Mouse (Mus musculus): ENCODE results near the gene Tns3. TPM values are rescaled to one million over a fixed set of nuclear protein-coding genes. Genes with fewer than 3 reads are reported as not detected.

The Tns3 gene
- polyA plus RNA-seq, 1 experiment from 2014 or later: 26.0 TPM

GRCm38 (mm10) chr11:8469537-8469936, 194.8 kb downstream of the Tns3 start:
- Histone ChIP-seq H3K36me3 (ENCODE audit: control insufficient read depth, insufficient read depth, low read length) (no peaks in the 10 kb centered on the region; the same call in 1 of the 2 replicates), H3K27me3 (ENCODE audit: control insufficient read depth, insufficient read depth, low read length) (no peaks in the 10 kb centered on the region), H3K4me2 (ENCODE audit: low read depth, severe bottlenecking) (peak overlapping the region; percentile 71), H3K27ac (replicated peaks; ENCODE audit: low read depth, low read length) (peak overlapping the region; percentile 87; the same call in 1 of the 2 replicates), H3K9me3 (ENCODE audit: control insufficient read depth, low read length) (no peaks in the 10 kb centered on the region), H3K4me3 (ENCODE audit: low read depth, low read length) (no peak overlapping the region), H3K4me1 (ENCODE audit: control insufficient read depth, insufficient read depth, low read length) (peaks cover 28% of the 10 kb centered on the region), H3K9ac (ENCODE audit: low read length) (peak overlapping the region; percentile 22; the same call in 1 of the 2 replicates)
- ATAC-seq (ENCODE audit: insufficient number of reproducible peaks, low FRiP score, low TSS enrichment, low read depth) (no peak), DNase-seq (ENCODE audit: low spot score) (no peak)
- 72% methylated on average over 9 of the region's 9 CpGs for WGBS

GRCm38 (mm10) chr11:8468161-8469091, 195.9 kb downstream of the Tns3 start:
- Histone ChIP-seq H3K4me3 (ENCODE audit: low read depth, low read length) (peak overlapping the region; percentile 32), H3K9ac (ENCODE audit: low read length) (peak overlapping the region; percentile 62), H3K4me2 (ENCODE audit: low read depth, severe bottlenecking) (peak overlapping the region; percentile 71), H3K27me3 (ENCODE audit: control insufficient read depth, insufficient read depth, low read length) (no peaks in the 10 kb centered on the region), H3K27ac (replicated peaks; ENCODE audit: low read depth, low read length) (peak overlapping the region; percentile 87), H3K36me3 (ENCODE audit: control insufficient read depth, insufficient read depth, low read length) (no peaks in the 10 kb centered on the region), H3K9me3 (ENCODE audit: control insufficient read depth, low read length) (no peaks in the 10 kb centered on the region), H3K4me1 (ENCODE audit: control insufficient read depth, insufficient read depth, low read length) (peaks cover 28% of the 10 kb centered on the region)
- WGBS: under 1% methylated on average over 24 of the region's 33 CpGs
- peak; percentile 78 for DNase-seq (ENCODE audit: low spot score)
- peak; percentile 85 for ATAC-seq (ENCODE audit: insufficient number of reproducible peaks, low FRiP score, low TSS enrichment, low read depth)

- peak; percentile 46 for DNase-seq (ENCODE audit: low spot score)
- Histone ChIP-seq H3K9ac (ENCODE audit: low read length) (peak overlapping the region; percentile 62; the same call in 1 of the 2 replicates), H3K4me1 (ENCODE audit: control insufficient read depth, insufficient read depth, low read length) (peaks cover 28% of the 10 kb centered on the region), H3K9me3 (ENCODE audit: control insufficient read depth, low read length) (no peaks in the 10 kb centered on the region), H3K27ac (replicated peaks; ENCODE audit: low read depth, low read length) (peak overlapping the region; percentile 87), H3K27me3 (ENCODE audit: control insufficient read depth, insufficient read depth, low read length) (no peaks in the 10 kb centered on the region), H3K4me2 (ENCODE audit: low read depth, severe bottlenecking) (peak overlapping the region; percentile 71), H3K4me3 (ENCODE audit: low read depth, low read length) (peak overlapping the region; percentile 32), H3K36me3 (ENCODE audit: control insufficient read depth, insufficient read depth, low read length) (no peaks in the 10 kb centered on the region)
- peak; percentile 26; the same call in 1 of the 2 replicates for ATAC-seq (ENCODE audit: insufficient number of reproducible peaks, low FRiP score, low TSS enrichment, low read depth)
- WGBS: 19% methylated on average over 13 of the region's 13 CpGs
Observed at GRCm38 (mm10) chr11:8467403-8468160, 196.8 kb downstream of the Tns3 start.

GRCm38 (mm10) chr11:8463866-8464265, 200.5 kb downstream of the Tns3 start:
- Histone ChIP-seq H3K9ac (ENCODE audit: low read length) (no peak overlapping the region), H3K36me3 (ENCODE audit: control insufficient read depth, insufficient read depth, low read length) (no peaks in the 10 kb centered on the region), H3K4me1 (ENCODE audit: control insufficient read depth, insufficient read depth, low read length) (peaks cover 16% of the 10 kb centered on the region), H3K4me3 (ENCODE audit: low read depth, low read length) (no peak overlapping the region), H3K27me3 (ENCODE audit: control insufficient read depth, insufficient read depth, low read length) (no peaks in the 10 kb centered on the region), H3K27ac (replicated peaks; ENCODE audit: low read depth, low read length) (no peak overlapping the region), H3K4me2 (ENCODE audit: low read depth, severe bottlenecking) (no peak overlapping the region), H3K9me3 (ENCODE audit: control insufficient read depth, low read length) (no peaks in the 10 kb centered on the region)
- DNase-seq (ENCODE audit: low spot score) (no peak), ATAC-seq (ENCODE audit: insufficient number of reproducible peaks, low FRiP score, low TSS enrichment, low read depth) (no peak)
- WGBS: 74% methylated on average over 2 of the region's 2 CpGs

- no peak overlapping the region for H3K4me2 ChIP-seq (ENCODE audit: low read depth, severe bottlenecking)
- H3K36me3 ChIP-seq (ENCODE audit: control insufficient read depth, insufficient read depth, low read length): 0 out of 2 replicates have a peak, but pooled peaks cover 2% of the 10 kb centered on the region
- no peak overlapping the region for H3K27ac ChIP-seq (replicated peaks; ENCODE audit: low read depth, low read length)
- H3K27me3 ChIP-seq (ENCODE audit: control insufficient read depth, insufficient read depth, low read length): no peaks in the 10 kb centered on the region
- 96% methylated on average over 3 of the region's 3 CpGs for WGBS
- no peak overlapping the region for H3K9ac ChIP-seq (ENCODE audit: low read length)
- ATAC-seq (ENCODE audit: insufficient number of reproducible peaks, low FRiP score, low TSS enrichment, low read depth) (no peak), DNase-seq (ENCODE audit: low spot score) (no peak)
- no peak overlapping the region for H3K4me3 ChIP-seq (ENCODE audit: low read depth, low read length)
- no peaks in the 10 kb centered on the region for H3K9me3 ChIP-seq (ENCODE audit: control insufficient read depth, low read length)
- peaks cover 10% of the 10 kb centered on the region for H3K4me1 ChIP-seq (ENCODE audit: control insufficient read depth, insufficient read depth, low read length)
Observed at GRCm38 (mm10) chr11:8462827-8463405, 201.4 kb downstream of the Tns3 start.

GRCm38 (mm10) chr11:8460835-8461234, 203.5 kb downstream of the Tns3 start:
- H3K9me3 ChIP-seq (ENCODE audit: control insufficient read depth, low read length): no peaks in the 10 kb centered on the region
- no peak for DNase-seq (ENCODE audit: low spot score)
- H3K4me1 ChIP-seq (ENCODE audit: control insufficient read depth, insufficient read depth, low read length): no peaks in the 10 kb centered on the region
- no peak overlapping the region for H3K9ac ChIP-seq (ENCODE audit: low read length)
- H3K4me3 ChIP-seq (ENCODE audit: low read depth, low read length): no peak overlapping the region
- WGBS: 87% methylated on average over 4 of the region's 4 CpGs
- no peak overlapping the region for H3K4me2 ChIP-seq (ENCODE audit: low read depth, severe bottlenecking)
- no peak overlapping the region for H3K27ac ChIP-seq (replicated peaks; ENCODE audit: low read depth, low read length)
- ATAC-seq (ENCODE audit: insufficient number of reproducible peaks, low FRiP score, low TSS enrichment, low read depth): no peak
- H3K27me3 ChIP-seq (ENCODE audit: control insufficient read depth, insufficient read depth, low read length): no peaks in the 10 kb centered on the region
- 0 out of 2 replicates have a peak, but pooled peaks cover 2% of the 10 kb centered on the region for H3K36me3 ChIP-seq (ENCODE audit: control insufficient read depth, insufficient read depth, low read length)

GRCm38 (mm10) chr11:8457951-8458350, 206.4 kb downstream of the Tns3 start:
- no peak for DNase-seq (ENCODE audit: low spot score)

More at GRCm38 (mm10) chr11:8457951-8458350, 206.4 kb downstream of the Tns3 start:
- Histone ChIP-seq H3K27me3 (ENCODE audit: control insufficient read depth, insufficient read depth, low read length) (no peaks in the 10 kb centered on the region), H3K9me3 (ENCODE audit: control insufficient read depth, low read length) (no peaks in the 10 kb centered on the region), H3K4me1 (ENCODE audit: control insufficient read depth, insufficient read depth, low read length) (no peaks in the 10 kb centered on the region), H3K4me2 (ENCODE audit: low read depth, severe bottlenecking) (no peak overlapping the region), H3K9ac (ENCODE audit: low read length) (0 out of 2 replicates have a peak overlapping the region, but pooled peaks have one; percentile 17), H3K27ac (replicated peaks; ENCODE audit: low read depth, low read length) (no peak overlapping the region), H3K36me3 (ENCODE audit: control insufficient read depth, insufficient read depth, low read length) (0 out of 2 replicates have a peak, but pooled peaks cover 2% of the 10 kb centered on the region), H3K4me3 (ENCODE audit: low read depth, low read length) (no peak overlapping the region)
- WGBS: 73% methylated on average over 5 of the region's 5 CpGs
- no peak for ATAC-seq (ENCODE audit: insufficient number of reproducible peaks, low FRiP score, low TSS enrichment, low read depth)
